Mouse (Mus musculus) CH12.LX (cell line): ENCODE measurements at regions not wholly inside any gene's neighbourhood (a gene's known extent, or its start where the extent isn't known, plus 50 kb on each side); places are given as distances from the start of the nearest gene placed in this dataset.

Experiments used
- CHD2 ChIP-seq: IDR thresholded peaks from 2 replicates; pipeline ENCODE4 v1.6.1; 2011; ENCODE audit warnings: low read length, improper control_type of control experiment
- CTCF ChIP-seq, 2 experiments: IDR thresholded peaks in 1 of 2; conservative IDR thresholded peaks in 1 of 2; 2 replicates each; pipeline ENCODE4 v1.5.1; 2011 to 2012; ENCODE audit warnings: low read depth in 2 of 2, low read length in 2 of 2, improper control_type of control experiment in 1 of 2, inconsistent platforms in 1 of 2, mild to moderate bottlenecking in 1 of 2, moderate library complexity in 1 of 2
- E2F4 ChIP-seq: IDR thresholded peaks from 2 replicates; pipeline ENCODE4 v1.6.1; 2011; ENCODE audit warnings: low read depth, low read length, improper control_type of control experiment; ENCODE audit not compliant: insufficient replicate concordance
- EP300 ChIP-seq: IDR thresholded peaks from 2 replicates; pipeline ENCODE4 v1.6.1; 2011; ENCODE audit warnings: low read length, improper control_type of control experiment
- KAT2A ChIP-seq: IDR thresholded peaks from 2 replicates; pipeline ENCODE4 v1.6.1; 2012; ENCODE audit warnings: low read length, improper control_type of control experiment, inconsistent platforms; ENCODE audit not compliant: insufficient replicate concordance
- MAFK ChIP-seq: IDR thresholded peaks from 2 replicates; pipeline ENCODE4 v1.6.1; 2011; ENCODE audit warnings: low read length, improper control_type of control experiment; ENCODE audit not compliant: insufficient replicate concordance
- MXI1 ChIP-seq: IDR thresholded peaks from 2 replicates; pipeline ENCODE4 v1.6.1; 2011; ENCODE audit warnings: mild to moderate bottlenecking, low read depth, low read length, improper control_type of control experiment
- POLR2A ChIP-seq: IDR thresholded peaks from 2 replicates; pipeline ENCODE4 v1.6.1; 2011; ENCODE audit warnings: low read depth, mild to moderate bottlenecking, improper control_type of control experiment, low read length
- RAD21 ChIP-seq: IDR thresholded peaks from 2 replicates; pipeline ENCODE4 v1.6.1; 2011; ENCODE audit warnings: low read depth, mild to moderate bottlenecking, low read length, improper control_type of control experiment, moderate library complexity
- TCF12 ChIP-seq: IDR thresholded peaks from 2 replicates; pipeline ENCODE4 v1.6.1; 2014; ENCODE audit warnings: low read depth, mild to moderate bottlenecking, inconsistent platforms, low read length, improper control_type of control experiment
- UBTF ChIP-seq: IDR thresholded peaks from 2 replicates; pipeline ENCODE4 v1.6.1; 2012; ENCODE audit warnings: low read depth, mild to moderate bottlenecking, inconsistent platforms, low read length, improper control_type of control experiment, moderate library complexity
- USF2 ChIP-seq: conservative IDR thresholded peaks from 2 replicates; pipeline ENCODE4 v1.6.1; 2011; ENCODE audit warnings: low read depth, low read length, improper control_type of control experiment
- ZKSCAN1 ChIP-seq: IDR thresholded peaks from 2 replicates; pipeline ENCODE4 v1.6.1; 2012; ENCODE audit warnings: low read depth, inconsistent platforms, low read length, improper control_type of control experiment, borderline replicate concordance
- ZNF384 ChIP-seq: IDR thresholded peaks from 2 replicates; pipeline ENCODE4 v1.6.1; 2012; ENCODE audit warnings: low read depth, low read length, improper control_type of control experiment, inconsistent platforms

GRCm38 (mm10) chr9:73176645-73177044 lies 63.4 kb downstream of the Rsl24d1 start:
- no peak for TF ChIP-seq E2F4
- TF ChIP-seq RAD21 = no peak
- no peak for TF ChIP-seq MXI1
- no peak for TF ChIP-seq EP300
- no peak for TF ChIP-seq CTCF (conservative IDR thresholded peaks at IDR 0.05 in 1 of 2, IDR thresholded peaks at IDR 0.05 in 1 of 2; ENCODE audit: low read depth in 2 of 2, low read length in 2 of 2)
- TF ChIP-seq CHD2 = no peak
- no peak for TF ChIP-seq UBTF
- no peak for TF ChIP-seq TCF12
- no peak for TF ChIP-seq MAFK
- TF ChIP-seq POLR2A = no peak
- TF ChIP-seq ZKSCAN1 = no peak
- TF ChIP-seq USF2 = no peak
- no peak for TF ChIP-seq ZNF384
- no peak for TF ChIP-seq KAT2A
